7 mouse cellular contexts compared by ENCODE assay signal in genomic region chr12:4906951-4907906, GRCm38 (mm10). TPM values are rescaled to one million over a fixed set of nuclear protein-coding genes. Genes with fewer than 3 reads are reported as not detected.
A peak's percentile ranks its signal among the peaks of the same experiment; 100 is the strongest.
DNase-seq lines count a peak whose midpoint lies in the region; ATAC-seq and TF ChIP-seq lines count a peak whose summit lies in the region.

TSS of gene Ubxn2a (minus strand) at chr12:4907705.

- no peaks in the 10 kb centered on the region for H3K9me3 ChIP-seq in embryonic facial prominence, embryonic 10.5 days
- no peaks in the 10 kb centered on the region for H3K9me3 ChIP-seq in intestine, postnatal 0 days (ENCODE audit: control insufficient read depth)
- H3K9me3 ChIP-seq in midbrain, embryonic 12.5 days: no peaks in the 10 kb centered on the region

- H3K4me3 ChIP-seq in embryonic facial prominence, embryonic 10.5 days: peak within 1 kb of the TSS; percentile 85
- peak within 1 kb of the TSS; percentile 73 for H3K4me3 ChIP-seq in intestine, postnatal 0 days (ENCODE audit: low read depth, low read length)
- peak within 1 kb of the TSS; percentile 71 for H3K4me3 ChIP-seq in midbrain, embryonic 12.5 days

- intact Hi-C loops in left cerebral cortex, postnatal 4 days (cut with DNase I): no loop called here

- H3K4me2 ChIP-seq in intestine, postnatal 0 days (replicated peaks; ENCODE audit: low read depth): peak within 1 kb of the TSS; percentile 89
- peak within 1 kb of the TSS; percentile 80 for H3K4me2 ChIP-seq in midbrain, embryonic 12.5 days (replicated peaks)

- under 1% methylated on average over 125 of the region's 125 CpGs for WGBS in embryonic facial prominence, embryonic 10.5 days
- WGBS in intestine, postnatal 0 days: under 1% methylated on average over 124 of the region's 125 CpGs
- WGBS in midbrain, embryonic 12.5 days: under 1% methylated on average over 125 of the region's 125 CpGs

- H3K4me1 ChIP-seq in embryonic facial prominence, embryonic 10.5 days: no peaks in the 10 kb centered on the region; the same call in 1 of the 2 replicates
- H3K4me1 ChIP-seq in intestine, postnatal 0 days (replicated peaks; ENCODE audit: control insufficient read depth, insufficient read depth, low read length): no peaks in the 10 kb centered on the region
- H3K4me1 ChIP-seq in midbrain, embryonic 12.5 days: 0 out of 2 replicates have a peak, but pooled peaks cover 3% of the 10 kb centered on the region

- H3K27me3 ChIP-seq in embryonic facial prominence, embryonic 10.5 days (replicated peaks; ENCODE audit: low read depth, poor library complexity, severe bottlenecking): no peaks in the 10 kb centered on the region
- no peaks in the 10 kb centered on the region for H3K27me3 ChIP-seq in intestine, postnatal 0 days (replicated peaks; ENCODE audit: control insufficient read depth, insufficient read depth, low read length)
- no peaks in the 10 kb centered on the region for H3K27me3 ChIP-seq in midbrain, embryonic 12.5 days

- peak; percentile 48 for TF ChIP-seq CTCF in intestine, postnatal 0 days (IDR thresholded peaks at IDR 0.05; ENCODE audit: low read depth)

- peak within 1 kb of the TSS; percentile 91 for H3K9ac ChIP-seq in intestine, postnatal 0 days (ENCODE audit: low read depth, low read length)
- peak within 1 kb of the TSS; percentile 80 for H3K9ac ChIP-seq in midbrain, embryonic 12.5 days (replicated peaks)

- H3K36me3 ChIP-seq in embryonic facial prominence, embryonic 10.5 days (replicated peaks): 0 out of 2 replicates have a peak, but pooled peaks cover 6% of the 10 kb centered on the region
- H3K36me3 ChIP-seq in intestine, postnatal 0 days (ENCODE audit: control insufficient read depth, insufficient read depth): no peaks in the 10 kb centered on the region
- no peaks in the 10 kb centered on the region for H3K36me3 ChIP-seq in midbrain, embryonic 12.5 days

- peak; percentile 97 for DNase-seq in adrenal gland, postnatal 10 days
- peak; percentile 94 for DNase-seq in embryonic facial prominence, embryonic 10.5 days (ENCODE audit: low spot score)
- peak; percentile 38 for DNase-seq in gonadal fat pad, adult 2 months (ENCODE audit: low read depth)
- DNase-seq in left cerebral cortex, postnatal 4 days: peak; percentile 98
- DNase-seq in spleen, adult 12 weeks (ENCODE audit: low spot score): peak; percentile 95

- ATAC-seq in intestine, postnatal 0 days: peak; percentile 97
- ATAC-seq in midbrain, embryonic 12.5 days (ENCODE audit: low FRiP score, low read depth): peak; percentile 94

- peak within 1 kb of the TSS; percentile 89 for H3K27ac ChIP-seq in embryonic facial prominence, embryonic 10.5 days (replicated peaks)
- H3K27ac ChIP-seq in intestine, postnatal 0 days (ENCODE audit: low read depth, low read length): peak within 1 kb of the TSS; percentile 98
- H3K27ac ChIP-seq in midbrain, embryonic 12.5 days (replicated peaks): peak within 1 kb of the TSS; percentile 82

RNA-seq across cellular contexts. Expression of gene Ubxn2a, which starts in this region (rescaled TPM):
- 10 to 100 TPM; 31.8 to 32.7 TPM for total RNA-seq in adrenal gland, postnatal 10 days (2021)
- polyA plus RNA-seq in embryonic facial prominence, embryonic 10.5 days (2016; fragmentation: Nextera tagmentation; extraction: Ambion mirVana): 20.3 and 22.4 TPM in 2 replicates
- 9.4 and 10.2 TPM in 2 replicates for polyA plus RNA-seq in gonadal fat pad, adult 2 months (2012; rRNA removed)
- 45.0 and 49.3 TPM in 2 replicates for polyA plus RNA-seq in intestine, postnatal 0 days (2015; fragmentation: Nextera tagmentation; extraction: Ambion mirVana)
- total RNA-seq in left cerebral cortex, postnatal 4 days (2021): 10 to 100 TPM; 29.4 to 30.5 TPM
- polyA plus RNA-seq in midbrain, embryonic 12.5 days (2016; fragmentation: Nextera tagmentation; extraction: Ambion mirVana): 25.8 and 30.0 TPM in 2 replicates

Comparison
In these comparisons a context has a peak if more than half of its experiments do, and no peak if none do; other contexts are left out.
1. Peak in every context shown above with its lines: DNase-seq, ATAC-seq, H3K4me3 ChIP-seq and H3K27ac ChIP-seq.
2. DNase-seq: peak in every context shown above with its lines; median percentile 98 in left cerebral cortex, postnatal 4 days; 97 in adrenal gland, postnatal 10 days; 95 in spleen, adult 12 weeks; 94 in embryonic facial prominence, embryonic 10.5 days; 38 in gonadal fat pad, adult 2 months.